Mouse (Mus musculus) left cerebral cortex, adult 11 months (tissue): ENCODE data around the gene Tbxa2r.

Experiments
- DNase-seq: peaks from one replicate; pipeline ENCODE4 v3.0.0; 2022; ENCODE audit warnings: low spot score

The Tbxa2r gene

DNA sequence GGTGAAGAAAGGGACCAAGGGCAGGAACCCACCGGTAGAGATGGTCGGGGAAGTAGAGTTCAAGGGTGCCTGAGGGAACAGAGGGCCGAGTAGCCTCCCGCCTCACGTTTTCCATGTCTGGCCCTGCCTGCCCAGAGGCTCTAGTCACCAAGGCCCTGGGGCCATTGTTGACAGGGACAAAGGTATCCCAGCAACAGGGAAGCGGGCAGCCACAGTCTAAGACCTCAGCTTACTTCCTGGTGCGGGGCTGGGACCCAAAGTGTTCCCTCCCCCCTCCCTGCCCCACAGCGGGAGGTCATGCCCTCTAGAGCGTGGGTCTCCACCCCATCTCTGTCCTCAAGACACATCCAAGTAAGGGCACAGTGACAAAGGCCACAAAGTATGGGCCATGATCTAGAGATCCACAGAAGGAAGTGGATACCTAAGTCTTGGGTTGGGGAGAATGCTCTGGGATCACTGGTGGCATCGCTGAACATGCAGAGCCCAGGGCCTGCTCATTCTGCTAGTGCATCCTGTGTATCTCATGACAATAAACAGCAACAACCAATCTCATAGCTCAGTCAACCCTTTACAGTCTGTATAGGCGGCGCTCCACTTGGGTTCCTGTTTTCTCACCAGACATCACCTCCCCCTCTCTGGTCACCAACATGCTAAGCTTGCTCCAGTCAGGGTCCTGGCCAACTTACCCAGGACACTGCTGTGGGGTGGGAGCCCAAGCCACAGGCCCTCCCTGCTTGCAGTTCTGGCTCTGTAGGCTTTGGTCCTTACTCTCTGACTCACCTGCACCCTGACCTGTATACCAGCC is 37.3 kb downstream of the Tbxa2r start, which contains the start of gene 4930404N11Rik:
4930404N11Rik (minus strand) TSS at position 145 of the 805 bp plus-strand sequence.
- no peak for DNase-seq

DNA sequence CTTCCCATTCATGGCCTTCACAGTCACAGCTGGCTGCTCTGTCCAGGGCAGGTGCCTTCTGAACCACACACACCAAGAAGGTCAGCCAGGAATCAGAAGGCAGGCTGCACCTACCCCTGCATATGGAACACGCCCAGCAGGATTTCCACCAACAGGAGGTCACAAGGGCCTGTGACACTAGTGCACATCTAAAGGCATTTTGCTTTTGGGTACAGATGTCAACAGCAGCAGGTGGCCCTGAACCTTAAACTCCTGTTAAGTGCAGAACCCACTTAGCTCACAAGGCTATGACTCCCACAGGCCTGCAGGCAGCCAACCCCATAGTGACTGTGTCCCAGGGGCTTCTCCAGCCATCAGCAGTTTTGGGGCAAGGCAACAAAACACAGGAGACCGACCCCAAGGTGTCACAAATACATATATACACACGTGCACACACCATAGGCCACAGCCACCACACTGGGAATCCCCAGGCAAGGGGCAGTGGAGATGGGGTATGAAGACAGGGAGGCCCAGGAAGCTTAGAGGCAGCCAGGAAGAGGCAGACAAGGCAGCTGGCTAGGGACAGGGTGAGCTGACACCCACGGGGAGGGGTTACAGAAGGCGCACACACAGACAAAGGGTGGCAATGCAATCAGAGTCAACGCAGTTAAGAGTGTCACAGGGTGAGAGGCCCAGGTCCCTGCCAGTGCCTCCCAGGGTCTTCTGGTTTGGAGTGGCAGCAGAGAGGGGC is 38.1 kb downstream of the Tbxa2r start:
- DNase-seq, result no peak

DNA sequence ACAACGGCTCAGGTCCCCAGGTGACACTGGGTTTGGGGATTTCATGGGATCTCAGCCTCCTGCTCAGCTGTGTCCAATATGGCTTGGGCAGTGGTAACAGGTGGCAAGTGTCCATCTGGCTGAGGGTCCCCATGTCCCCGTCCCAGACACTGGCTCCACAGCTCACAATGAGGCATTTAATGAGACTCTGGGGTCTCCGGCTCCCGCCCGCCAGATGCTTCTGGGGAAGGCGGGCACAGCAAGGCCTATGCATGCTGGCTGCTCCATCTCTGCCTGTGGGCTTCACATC is 38.6 kb downstream of the Tbxa2r start:
- DNase-seq, result no peak

DNA sequence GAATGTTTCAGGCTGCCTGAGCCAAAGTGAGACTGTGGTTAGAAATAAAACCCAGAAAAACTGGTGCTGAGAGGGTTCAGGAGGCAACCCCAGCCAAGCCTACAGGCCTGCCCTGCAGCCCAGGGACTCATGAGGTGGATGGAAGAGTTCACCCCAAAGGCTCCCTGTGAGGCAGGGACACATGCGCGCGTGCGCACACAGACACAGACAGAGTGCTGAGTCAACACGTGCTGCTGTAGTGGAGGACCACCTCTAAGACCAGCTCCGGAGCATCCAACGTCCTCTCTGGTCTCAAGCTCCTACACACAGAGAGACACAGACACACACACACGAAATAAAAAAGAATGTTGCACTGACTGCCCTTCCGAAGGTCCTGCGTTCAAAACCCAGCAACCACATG is 46.8 kb downstream of the Tbxa2r start:
- DNase-seq, result no peak

DNA sequence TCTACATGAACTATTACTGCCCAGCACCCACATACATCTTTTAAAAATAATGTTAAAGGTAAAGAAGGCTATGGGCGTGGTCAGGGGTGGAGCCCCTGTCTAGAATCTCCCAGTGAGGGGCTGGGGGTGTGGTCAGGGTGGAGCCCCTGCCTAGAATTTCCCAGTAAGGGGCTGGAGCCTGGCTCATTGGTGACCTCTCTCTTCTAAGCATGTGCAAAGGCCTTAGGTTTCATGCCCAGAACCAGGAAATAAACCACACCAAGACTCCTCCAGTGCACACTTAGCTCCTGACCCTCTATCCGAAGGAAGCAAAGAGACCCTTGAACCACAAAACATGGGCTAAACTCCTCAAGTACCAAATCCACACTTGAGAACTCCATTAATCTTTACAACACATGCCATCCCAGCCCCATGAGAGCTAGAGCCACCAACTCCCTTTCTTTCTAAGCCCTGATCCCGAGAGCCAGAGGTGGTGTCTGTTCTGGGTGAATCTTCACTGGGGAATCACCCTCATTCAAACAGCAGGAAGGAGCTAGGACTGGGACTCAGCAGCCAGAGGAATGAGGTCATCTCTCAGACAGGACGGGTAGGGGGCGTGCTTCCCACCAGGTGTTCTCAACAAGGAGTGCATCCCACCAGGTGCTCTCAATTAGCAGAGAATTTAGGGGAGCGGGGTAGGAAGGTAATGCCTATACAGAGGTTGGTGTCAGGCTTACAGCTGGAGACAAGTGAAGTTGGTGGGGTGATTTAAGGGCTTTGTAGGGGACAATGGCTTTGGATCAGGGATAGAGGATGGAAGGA is 48.2 kb downstream of the Tbxa2r start:
- no peak for DNase-seq

DNA sequence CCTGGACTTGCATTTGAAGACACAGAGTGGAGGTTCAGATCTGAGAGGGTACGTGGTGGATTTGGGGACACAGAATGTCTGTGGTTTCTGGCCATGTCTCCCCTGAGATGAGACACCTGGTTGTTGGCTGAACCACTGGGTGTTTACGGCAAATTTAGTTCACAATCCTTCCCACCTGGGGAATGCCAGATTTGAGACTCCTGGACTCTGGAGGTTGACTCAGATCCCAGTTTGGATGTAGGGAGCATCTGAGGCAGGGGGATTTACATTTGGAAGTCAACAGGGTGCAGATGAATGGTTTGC is 48.8 kb downstream of the Tbxa2r start:
- DNase-seq, result no peak

DNA sequence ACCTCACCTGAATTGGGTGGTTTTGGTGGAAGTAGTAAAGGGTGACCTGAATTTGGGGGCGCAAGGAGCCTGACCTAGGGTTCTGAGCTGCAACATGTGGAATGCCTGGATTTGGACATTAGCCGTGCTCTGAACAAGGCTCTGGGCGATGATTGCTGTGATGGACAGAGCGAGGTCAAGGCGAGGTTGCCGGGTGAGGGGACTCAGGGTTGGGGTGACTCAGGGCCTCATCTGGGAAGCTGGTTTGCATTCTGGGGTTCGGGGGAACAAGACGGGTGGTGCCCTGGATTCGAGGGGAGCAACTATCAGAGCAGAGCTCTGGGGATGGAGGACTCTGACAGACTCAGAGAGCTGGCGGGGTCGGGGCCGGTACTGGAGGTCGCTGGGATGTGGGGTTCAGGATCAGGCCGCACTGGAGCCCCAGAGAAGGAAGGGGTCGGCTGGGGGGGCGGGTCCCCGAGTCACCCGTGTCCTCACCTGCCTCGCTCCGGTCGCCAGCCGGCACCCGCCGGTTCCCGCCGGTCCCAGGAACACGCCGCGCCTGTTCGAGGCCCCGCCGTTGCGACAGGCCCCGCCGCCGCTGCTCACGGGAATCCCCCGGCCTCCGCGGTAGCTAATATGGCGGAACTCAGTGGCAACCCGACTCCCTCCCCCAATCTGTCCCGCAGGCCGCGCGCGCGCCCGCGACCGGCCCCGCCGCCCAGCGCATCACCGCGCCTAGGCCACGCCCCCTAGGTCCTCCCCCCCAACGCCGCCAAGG is 49.4 kb downstream of the Tbxa2r start, which contains the start of gene Fzr1:
Fzr1 (minus strand) TSS at position 724 of the 760 bp plus-strand sequence.
- no peak for DNase-seq

DNA sequence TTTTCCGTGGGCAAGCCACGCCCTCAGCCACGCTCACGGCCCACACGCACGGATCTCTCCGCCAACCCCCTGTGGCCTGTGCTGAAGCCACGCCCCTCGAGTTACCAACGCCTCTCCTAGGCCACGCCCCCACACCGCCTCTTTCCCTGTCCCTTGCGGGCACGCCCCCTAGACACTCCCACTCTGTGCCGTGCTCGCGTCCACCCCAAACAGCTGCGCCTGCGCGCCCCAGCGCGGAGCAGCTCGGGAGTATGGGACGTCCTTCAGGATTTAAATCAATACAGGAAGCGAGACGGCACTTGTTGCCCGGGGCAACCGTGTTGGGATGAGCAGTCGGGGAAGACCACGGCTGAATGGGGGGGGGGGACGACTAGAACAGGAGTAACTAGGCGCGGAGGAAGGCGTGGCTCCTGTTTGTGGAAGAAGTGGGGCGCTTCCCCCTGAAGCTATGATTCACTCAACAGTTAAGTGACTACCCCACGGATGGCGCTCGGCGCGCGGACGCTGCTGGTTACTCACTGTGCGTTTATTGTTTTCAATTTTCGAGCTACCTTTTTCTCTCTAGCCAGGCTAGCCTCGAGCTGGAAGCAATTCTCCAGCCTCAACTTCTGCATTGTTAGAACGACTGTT is 50.1 kb downstream of the Tbxa2r start:
- peak; percentile 100 for DNase-seq

DNA sequence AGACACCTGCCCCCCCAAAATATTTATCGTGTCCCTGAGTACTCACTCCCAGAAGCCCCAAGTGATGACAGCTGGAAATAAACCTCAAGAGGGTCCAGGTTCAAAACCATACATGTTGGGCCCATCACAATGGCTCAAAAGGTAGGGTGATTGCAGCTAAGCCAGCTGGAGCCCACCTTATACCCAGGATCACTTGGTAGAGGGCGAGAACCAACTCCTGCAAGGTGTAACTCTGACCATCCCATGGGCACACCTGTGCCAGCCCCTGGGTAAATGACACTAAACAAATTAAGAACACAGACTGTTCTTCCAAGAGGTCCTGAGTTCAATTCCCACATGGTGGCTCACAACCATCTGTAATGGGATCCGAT is 50.6 kb downstream of the Tbxa2r start:
- no peak for DNase-seq

DNA sequence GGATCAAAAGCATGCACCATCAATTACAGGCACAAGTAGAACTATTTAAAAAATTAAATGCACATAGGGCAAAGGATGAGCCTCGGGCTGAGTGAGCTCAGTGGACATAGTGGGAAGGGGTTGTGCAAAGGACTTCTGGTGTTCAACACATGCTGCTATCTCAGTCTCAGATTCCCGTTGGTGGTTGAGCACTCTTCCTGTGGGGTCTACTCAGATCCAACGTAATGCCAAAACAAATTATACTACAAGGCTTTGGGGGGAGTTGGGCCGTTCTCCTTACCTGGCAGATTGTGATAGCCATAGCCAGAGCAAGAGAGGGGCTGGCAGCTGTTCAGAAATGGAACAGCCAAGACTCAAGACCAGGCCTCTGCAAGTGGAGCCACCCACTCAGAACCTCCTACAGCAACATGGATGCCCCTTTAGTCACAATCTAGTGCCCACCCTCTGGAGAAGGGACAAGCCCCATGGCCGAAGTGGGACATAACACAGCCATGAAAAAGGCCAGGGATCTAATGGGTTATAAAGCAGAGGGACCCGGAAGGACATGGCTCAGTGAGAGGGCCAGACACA is 51.4 kb downstream of the Tbxa2r start:
- DNase-seq, result no peak

DNA sequence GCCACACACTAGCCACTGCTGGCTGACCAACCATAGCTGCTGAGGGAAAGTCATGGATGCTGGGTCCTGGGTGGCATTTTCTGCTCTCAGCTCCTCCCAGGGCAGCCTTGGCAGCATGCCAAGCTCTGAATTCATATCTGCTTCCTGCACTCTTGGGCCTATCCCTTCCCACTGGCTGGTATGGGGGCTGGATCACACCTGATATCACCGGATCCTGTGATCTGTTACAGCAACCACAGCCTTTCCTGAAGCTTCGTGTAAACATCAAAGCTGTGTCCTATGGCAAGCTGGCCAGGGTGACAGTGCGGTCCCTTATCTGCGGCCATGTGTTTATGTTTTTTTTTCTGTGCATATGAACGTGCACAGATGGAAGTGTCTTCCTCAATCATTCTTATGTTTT is 53.5 kb downstream of the Tbxa2r start:
- no peak for DNase-seq

DNA sequence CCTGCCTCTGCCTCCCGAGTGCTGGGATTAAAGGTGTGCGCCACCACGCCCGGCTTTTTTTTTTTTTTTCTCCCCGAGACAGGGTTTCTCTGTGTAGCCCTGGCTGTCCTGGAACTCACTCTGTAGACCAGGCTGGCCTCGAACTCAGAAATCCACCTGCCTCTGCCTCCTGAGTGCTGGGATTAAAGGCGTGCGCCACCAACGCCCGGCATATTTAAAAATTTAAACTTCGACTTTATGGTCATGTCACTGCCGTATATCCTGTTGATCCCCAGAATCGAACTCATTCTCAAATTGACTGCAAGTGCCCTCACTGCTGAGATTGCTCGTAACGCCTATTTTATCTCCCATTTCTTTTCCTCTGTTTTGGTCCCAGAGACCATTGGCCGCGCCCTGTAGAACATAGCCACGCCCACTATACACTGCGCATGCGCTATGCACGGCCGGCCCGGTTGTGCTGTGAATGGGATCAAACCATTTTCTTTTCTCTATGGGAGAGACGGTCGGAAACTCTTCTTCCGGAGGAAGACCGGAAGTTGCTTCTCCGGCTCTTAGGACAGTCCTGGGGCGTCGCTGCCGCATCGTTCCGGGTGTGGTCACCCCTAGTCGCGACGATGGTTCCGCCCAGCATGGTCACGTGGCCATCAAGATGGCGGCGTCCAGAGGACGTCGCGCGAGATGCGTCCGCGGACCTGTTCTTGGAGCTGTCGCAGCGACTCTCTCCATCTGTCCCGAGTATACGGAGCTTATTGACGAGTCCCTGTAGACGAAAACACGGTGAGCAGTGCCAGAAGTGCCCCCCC is 55.5 kb downstream of the Tbxa2r start, which contains the start of the genes Dohh and Gm48551:
Dohh (plus strand) TSS at position 627 of the 803 bp plus-strand sequence.
Gm48551 (plus strand) TSS at position 665 of the 803 bp plus-strand sequence.
- peak; percentile 99 for DNase-seq

DNA sequence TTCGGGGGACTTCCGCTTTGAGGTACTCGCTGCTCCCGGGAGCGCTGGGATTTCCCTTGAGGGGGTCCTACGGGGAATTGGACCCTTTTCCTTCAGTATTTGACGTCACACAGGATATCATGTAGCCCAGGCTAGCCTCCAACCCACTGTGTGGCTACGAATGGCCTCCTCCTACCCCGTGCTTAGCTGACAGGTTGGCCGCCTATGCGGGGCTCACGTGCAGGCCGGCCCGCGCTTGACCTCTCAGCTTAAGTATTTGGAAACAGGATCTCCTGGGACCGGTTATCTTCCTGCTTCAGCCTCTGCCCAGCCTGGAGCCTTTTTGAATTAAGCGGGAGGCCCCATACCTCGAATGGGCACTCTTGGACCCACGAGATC is 56.1 kb downstream of the Tbxa2r start:
- DNase-seq, result no peak
